Mouse (Mus musculus) spleen, adult 2 months (tissue): ENCODE measurements around the gene Lgr4. TPM values are rescaled to one million over a fixed set of nuclear protein-coding genes. Genes with fewer than 3 reads are reported as not detected.

ENCODE experiments used
- DNase-seq, 2 experiments: peaks; one replicate each; pipeline versions ENCODE4 v3.0.0 to v3.0.0-alpha.2; 2012 to 2021; ENCODE audit warnings: low spot score in 2 of 2, low read depth in 1 of 2
- H3K27ac ChIP-seq: fragments of 200-500 bp; 2 replicates; pipeline ENCODE4 v1.5.1; 2012; ENCODE audit warnings: low read length, inconsistent platforms; ENCODE audit not compliant: insufficient read depth
- H3K27me3 ChIP-seq: fragments of 200-500 bp; 2 replicates; pipeline ENCODE4 v1.6.1; 2012; ENCODE audit warnings: mild to moderate bottlenecking, moderate library complexity, low read length, inconsistent platforms; ENCODE audit not compliant: control insufficient read depth, insufficient read depth
- H3K36me3 ChIP-seq: fragments of 200-500 bp; 2 replicates; pipeline ENCODE4 v1.6.1; 2012; ENCODE audit warnings: mild to moderate bottlenecking, low read length, inconsistent platforms; ENCODE audit not compliant: control insufficient read depth, insufficient read depth
- H3K4me1 ChIP-seq: fragments of 200-500 bp; 2 replicates; pipeline ENCODE4 v1.6.1; 2011; ENCODE audit warnings: inconsistent platforms; ENCODE audit not compliant: control insufficient read depth, insufficient read depth, insufficient read length
- H3K4me3 ChIP-seq: fragments of 200-500 bp; 2 replicates; pipeline ENCODE4 v1.5.1; 2011; ENCODE audit warnings: mild to moderate bottlenecking, inconsistent platforms; ENCODE audit not compliant: insufficient read depth, insufficient read length; ENCODE audit errors: extremely low read depth
- CTCF ChIP-seq: fragments of 200-500 bp; IDR thresholded peaks from 2 replicates; pipeline ENCODE4 v1.5.1; 2011; ENCODE audit warnings: mild to moderate bottlenecking, inconsistent platforms; ENCODE audit not compliant: insufficient read depth, insufficient read length, insufficient replicate concordance; ENCODE audit errors: extremely low read depth
- POLR2A ChIP-seq: fragments of 200-500 bp; IDR thresholded peaks from 2 replicates; pipeline ENCODE4 v1.6.1; 2011; ENCODE audit warnings: low read depth, low read length, inconsistent platforms
- WGBS: fragments of 180-500 bp; shearing (Covaris S2); methylation state at CpG from one replicate; pipeline ENCODE4 v1.1.7; 2018; 5-methylcytosine and 5-hydroxymethylcytosine counted together
- polyA plus RNA-seq: library from polyadenylated mRNA; depleted of rRNA; stranded (reverse); fragments of >200 nt; gene quantifications from 2 replicates; pipeline ENCODE4 v1.2.3, GENCODE M21; 2012

The Lgr4 gene
- polyA plus RNA-seq, 1 experiment = 0.65 TPM

- Histone ChIP-seq H3K4me3 (no peak overlapping the region), H3K27ac (no peak overlapping the region), H3K27me3 (no peaks in the 10 kb centered on the region; the same call in 1 of the 2 replicates), H3K36me3 (no peaks in the 10 kb centered on the region), H3K4me1 (no peaks in the 10 kb centered on the region)
- TF ChIP-seq CTCF (no peak), POLR2A (no peak)
- no peak for DNase-seq
- 95% methylated on average over 8 of the region's 8 CpGs for WGBS
These were observed 5.2 kb upstream of the Lgr4 start for GRCm38 (mm10) chr2:109912216-109912615.

DNA sequence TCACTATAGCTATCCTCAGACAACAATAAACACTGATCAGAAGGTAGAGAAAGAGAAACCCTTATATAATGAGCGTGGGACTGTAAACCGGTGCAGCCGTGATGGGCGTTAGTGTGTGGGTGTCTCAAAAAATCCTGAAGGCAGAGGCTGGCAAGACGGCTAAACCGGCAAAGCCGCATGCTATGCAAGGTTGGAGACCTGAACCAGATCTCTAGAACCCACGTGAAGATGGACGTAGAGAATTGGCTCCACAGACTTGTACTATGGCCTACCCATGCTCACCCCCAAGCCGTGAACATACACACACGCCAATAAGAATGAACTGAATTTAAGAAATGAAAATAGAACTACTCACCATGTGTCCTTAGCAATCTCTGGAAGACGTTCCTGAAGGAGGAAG is 4.7 kb upstream of the Lgr4 start:
- H3K27me3 ChIP-seq = peaks cover 4% of the 10 kb centered on the region
- H3K36me3 ChIP-seq = no peaks in the 10 kb centered on the region
- DNase-seq = no peak
- no peak for TF ChIP-seq POLR2A
- TF ChIP-seq CTCF = no peak
- no peak overlapping the region for H3K27ac ChIP-seq
- peaks cover under 1% of the 10 kb centered on the region; the same call in 1 of the 2 replicates for H3K4me1 ChIP-seq
- H3K4me3 ChIP-seq = no peak overlapping the region
- WGBS = 81% methylated on average over 12 of the region's 12 CpGs

DNA sequence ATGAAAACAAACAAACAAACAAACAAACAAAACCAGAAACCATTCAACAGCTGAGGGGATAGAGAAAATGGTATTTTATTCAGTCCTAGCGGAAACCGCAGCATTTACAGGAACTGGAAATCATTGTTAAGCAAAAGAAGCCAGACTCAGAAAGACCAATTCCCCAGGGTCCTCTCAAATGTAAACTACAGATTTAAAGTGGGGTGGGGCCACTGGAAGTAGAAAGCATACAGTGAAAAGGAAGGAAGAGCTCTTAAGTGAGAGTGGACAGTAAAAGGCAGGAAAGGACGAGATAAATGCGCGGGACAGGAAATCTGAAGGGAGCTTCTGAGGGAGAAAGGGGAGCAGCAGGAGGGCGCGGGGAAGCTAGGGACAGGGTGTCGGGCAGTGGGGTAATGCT is 4.2 kb upstream of the Lgr4 start:
- Histone ChIP-seq H3K4me1 (peaks cover 5% of the 10 kb centered on the region; the same call in 1 of the 2 replicates), H3K4me3 (no peak overlapping the region), H3K27ac (no peak overlapping the region), H3K36me3 (no peaks in the 10 kb centered on the region), H3K27me3 (peaks cover 7% of the 10 kb centered on the region)
- no peak for DNase-seq
- TF ChIP-seq CTCF = no peak
- 48% methylated on average over 8 of the region's 8 CpGs for WGBS

DNA sequence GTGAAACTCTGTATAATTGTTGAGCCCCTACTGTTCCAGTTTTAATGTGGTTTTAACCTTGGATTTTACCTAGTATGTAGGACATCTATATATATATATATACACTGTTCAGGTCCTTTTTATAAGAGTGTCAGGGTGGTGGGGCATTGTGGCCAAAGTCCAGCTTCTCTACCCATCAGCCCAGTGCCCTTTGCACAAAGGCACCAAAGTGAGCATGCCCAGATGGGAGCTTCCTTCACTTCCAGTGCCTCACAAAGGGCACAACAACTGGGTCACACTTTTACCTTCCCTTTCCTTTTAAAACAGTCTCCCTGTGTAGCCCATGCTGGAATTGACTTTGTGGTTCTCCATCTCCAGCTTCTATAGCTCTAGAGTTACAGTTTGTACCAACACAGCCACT is 2.8 kb upstream of the Lgr4 start:
- no peaks in the 10 kb centered on the region for H3K36me3 ChIP-seq
- DNase-seq = no peak
- H3K27me3 ChIP-seq = peaks cover 10% of the 10 kb centered on the region
- H3K27ac ChIP-seq = no peak overlapping the region
- H3K4me1 ChIP-seq = peaks cover 5% of the 10 kb centered on the region; the same call in 1 of the 2 replicates
- no peak for TF ChIP-seq POLR2A
- no peak for TF ChIP-seq CTCF
- H3K4me3 ChIP-seq = no peak overlapping the region

GRCm38 (mm10) chr2:109916782-109917495 is 508 bp upstream of the Lgr4 start:
- DNase-seq = no peak
- WGBS = 23% methylated on average over 11 of the region's 11 CpGs

GRCm38 (mm10) chr2:109918592-109919262 is 1.3 kb downstream of the Lgr4 start:
- DNase-seq = no peak
- H3K27ac ChIP-seq = no peak overlapping the region
- peaks cover 5% of the 10 kb centered on the region; the same call in 1 of the 2 replicates for H3K4me1 ChIP-seq
- no peak for TF ChIP-seq POLR2A
- 28% methylated on average over 22 of the region's 22 CpGs for WGBS
- peaks cover 10% of the 10 kb centered on the region for H3K27me3 ChIP-seq
- H3K4me3 ChIP-seq = no peak overlapping the region; the same call in 1 of the 2 replicates
- no peaks in the 10 kb centered on the region for H3K36me3 ChIP-seq

More at GRCm38 (mm10) chr2:109916782-109917495, 508 bp upstream of the Lgr4 start:
- peaks cover 10% of the 10 kb centered on the region for H3K27me3 ChIP-seq
- TF ChIP-seq CTCF = no peak
- TF ChIP-seq POLR2A = no peak
- peaks cover 5% of the 10 kb centered on the region; the same call in 1 of the 2 replicates for H3K4me1 ChIP-seq
- H3K36me3 ChIP-seq = no peaks in the 10 kb centered on the region
- H3K27ac ChIP-seq = no peak overlapping the region
- H3K4me3 ChIP-seq = no peak overlapping the region

DNA sequence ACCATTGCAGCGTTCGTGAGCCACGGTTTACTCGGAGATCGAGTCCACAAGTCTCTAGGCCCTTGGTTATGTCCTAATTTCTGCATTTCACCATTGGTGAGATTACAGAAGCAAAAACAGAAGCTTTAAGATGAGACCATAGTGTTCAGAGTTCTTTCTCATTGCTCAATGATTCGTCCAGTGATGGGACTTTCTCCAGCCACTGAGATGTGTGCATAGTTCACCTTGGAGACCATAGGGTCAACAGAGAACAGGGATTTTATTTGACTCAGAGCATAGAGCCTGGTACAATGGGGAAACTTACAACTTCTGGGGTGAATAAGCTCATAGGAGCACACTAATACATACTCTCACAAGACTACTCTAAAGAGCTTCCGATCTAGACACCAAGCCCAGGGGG is 3.0 kb downstream of the Lgr4 start:
- Histone ChIP-seq H3K36me3 (no peaks in the 10 kb centered on the region), H3K4me3 (no peak overlapping the region)
- no peak for DNase-seq

More for the DNA sequence above, 3.0 kb downstream of the Lgr4 start:
- peaks cover 5% of the 10 kb centered on the region; the same call in 1 of the 2 replicates for H3K4me1 ChIP-seq
- H3K27me3 ChIP-seq = peaks cover 10% of the 10 kb centered on the region
- H3K27ac ChIP-seq = no peak overlapping the region
- WGBS = 91% methylated on average over 7 of the region's 7 CpGs
- no peak for TF ChIP-seq CTCF
- no peak for TF ChIP-seq POLR2A
